Mouse (Mus musculus) hindbrain, embryonic 11.5 days (tissue): ENCODE data around the gene Zdbf2. TPM values are rescaled to one million over a fixed set of nuclear protein-coding genes. Genes with fewer than 3 reads are reported as not detected.

ENCODE experiments used
- ATAC-seq: fragments of 200-750 bp; cut with Nextera tagmentation; 2 replicates; pipeline ENCODE4 v1.8.0; 2017; ENCODE audit warnings: mild to moderate bottlenecking, moderate TSS enrichment, moderate library complexity; ENCODE audit not compliant: low FRiP score
- DNase-seq: peaks from one replicate; pipeline ENCODE4 v3.0.0-alpha.2; 2015; ENCODE audit warnings: low spot score
- H3K27ac ChIP-seq: fragments of 300-500 bp; sonication (generic); 2 replicates; pipeline ENCODE4 v1.5.1; 2014; ENCODE audit warnings: mild to moderate bottlenecking, low read depth, low read length
- H3K27me3 ChIP-seq: fragments of 300-500 bp; sonication (generic); 2 replicates; pipeline ENCODE4 v1.6.1; 2014; ENCODE audit warnings: mild to moderate bottlenecking, low read length, moderate library complexity, mixed read lengths; ENCODE audit not compliant: control insufficient read depth, insufficient read depth
- H3K36me3 ChIP-seq: fragments of 300-500 bp; sonication (generic); 2 replicates; pipeline ENCODE4 v1.6.1; 2014; ENCODE audit warnings: mild to moderate bottlenecking, low read length, moderate library complexity, mixed read lengths; ENCODE audit not compliant: control insufficient read depth, insufficient read depth
- H3K4me1 ChIP-seq: fragments of 300-500 bp; sonication (generic); replicated peaks from 2 replicates; pipeline ENCODE4 v1.6.1; 2014; ENCODE audit warnings: low read length, mixed read lengths; ENCODE audit not compliant: control insufficient read depth, insufficient read depth
- H3K4me2 ChIP-seq: fragments of 300-500 bp; sonication (generic); replicated peaks from 2 replicates; pipeline ENCODE4 v1.6.1; 2014; ENCODE audit warnings: mild to moderate bottlenecking, low read depth, low read length
- H3K4me3 ChIP-seq: fragments of 300-500 bp; sonication (generic); 2 replicates; pipeline ENCODE4 v1.5.1; 2014; ENCODE audit warnings: low read depth, low read length
- H3K9ac ChIP-seq: fragments of 300-500 bp; sonication (generic); 2 replicates; pipeline ENCODE4 v1.6.1; 2014; ENCODE audit warnings: low read depth, low read length
- H3K9me3 ChIP-seq: fragments of 300-500 bp; sonication (generic); 2 replicates; pipeline ENCODE4 v1.6.1; 2016; ENCODE audit warnings: low read length; ENCODE audit not compliant: control insufficient read depth
- WGBS: fragments of 180-500 bp; shearing (Covaris S2); extraction: QIAGEN DNeasy Blood & Tissue Kit; methylation state at CpG from one replicate; pipeline ENCODE4 v1.1.7; 2014; 5-methylcytosine and 5-hydroxymethylcytosine counted together
- polyA plus RNA-seq: library from polyadenylated mRNA; unstranded; fragments of >200 nt; fragmentation: Nextera tagmentation; extraction: Ambion mirVana; gene quantifications from 2 replicates; pipeline ENCODE4 v1.2.1, GENCODE M21; 2014

The Zdbf2 gene
- polyA plus RNA-seq = 16.1 and 24.7 TPM in 2 replicates

DNA sequence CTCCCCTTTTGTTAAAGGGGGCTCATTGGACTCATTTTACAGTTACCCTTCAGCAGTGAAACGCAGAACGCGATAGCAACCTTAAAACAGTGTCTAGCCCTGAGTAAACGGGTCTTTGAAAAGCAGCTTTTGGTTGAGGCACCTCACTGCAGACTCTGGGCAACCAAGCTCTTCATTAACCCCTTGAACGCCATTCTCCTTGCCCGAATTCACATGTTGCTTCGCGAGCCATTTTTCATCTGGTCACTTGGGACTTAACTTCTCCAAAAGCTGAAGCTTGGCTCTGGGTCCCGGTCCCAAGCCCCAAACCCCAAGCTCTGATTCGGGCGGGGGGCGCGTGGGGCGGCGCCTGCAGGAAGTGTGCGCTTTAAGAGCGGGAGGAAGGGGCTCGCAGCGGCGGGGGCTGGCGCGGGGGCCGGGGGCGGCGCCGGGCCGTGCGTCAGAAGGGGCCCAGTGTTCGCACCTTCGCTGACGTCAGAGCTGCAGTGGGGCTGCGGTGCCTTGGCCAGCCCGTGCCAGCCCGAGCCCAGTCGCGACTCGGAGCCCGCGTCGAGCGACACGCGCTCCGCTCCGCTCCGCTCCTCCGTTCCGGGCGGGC lies at the start of gene Zdbf2:
TSS of gene Zdbf2 (plus strand) at position 525 of the 598 bp plus-strand sequence.
- no peaks in the 10 kb centered on the region for H3K36me3 ChIP-seq
- peak within 1 kb of the TSS; percentile 64 for H3K4me3 ChIP-seq
- WGBS = under 1% methylated on average over 36 of the region's 49 CpGs
- ATAC-seq (peak; percentile 87), DNase-seq (peak; percentile 75)
- no peaks in the 10 kb centered on the region for H3K9me3 ChIP-seq
- peak within 1 kb of the TSS; percentile 73 for H3K9ac ChIP-seq
- H3K4me1 ChIP-seq = no peaks in the 10 kb centered on the region
- peak within 1 kb of the TSS; percentile 66 for H3K4me2 ChIP-seq
- peak within 1 kb of the TSS; percentile 65 for H3K27ac ChIP-seq
- H3K27me3 ChIP-seq = peaks cover 48% of the 10 kb centered on the region

DNA sequence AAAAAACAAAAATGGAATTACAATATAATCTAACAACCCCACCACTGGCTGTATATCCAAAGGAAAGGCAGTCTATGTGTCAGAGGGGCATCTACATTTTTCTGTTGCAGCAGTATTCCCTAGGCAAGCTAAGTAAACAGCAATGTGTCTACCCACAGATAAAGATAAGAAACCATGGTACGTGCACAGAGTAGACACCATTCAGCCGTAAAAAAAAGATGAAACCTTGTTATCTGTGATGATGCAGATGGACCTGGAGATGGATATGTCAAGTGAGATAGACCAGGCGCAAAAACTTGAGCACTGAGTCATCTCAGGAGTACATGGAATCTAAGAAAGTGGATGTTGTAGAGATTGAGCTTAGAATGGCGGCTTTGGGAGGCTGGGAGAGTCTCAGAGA lies 48.1 kb upstream of the Zdbf2 start:
- 84% methylated on average over 4 of the region's 4 CpGs for WGBS
- H3K36me3 ChIP-seq = no peaks in the 10 kb centered on the region
- no peaks in the 10 kb centered on the region for H3K4me1 ChIP-seq
- no peak overlapping the region for H3K4me2 ChIP-seq
- H3K4me3 ChIP-seq = no peak overlapping the region
- no peak overlapping the region for H3K9ac ChIP-seq
- ATAC-seq (no peak), DNase-seq (no peak)
- H3K9me3 ChIP-seq = no peaks in the 10 kb centered on the region
- H3K27me3 ChIP-seq = no peaks in the 10 kb centered on the region
- H3K27ac ChIP-seq = no peak overlapping the region

DNA sequence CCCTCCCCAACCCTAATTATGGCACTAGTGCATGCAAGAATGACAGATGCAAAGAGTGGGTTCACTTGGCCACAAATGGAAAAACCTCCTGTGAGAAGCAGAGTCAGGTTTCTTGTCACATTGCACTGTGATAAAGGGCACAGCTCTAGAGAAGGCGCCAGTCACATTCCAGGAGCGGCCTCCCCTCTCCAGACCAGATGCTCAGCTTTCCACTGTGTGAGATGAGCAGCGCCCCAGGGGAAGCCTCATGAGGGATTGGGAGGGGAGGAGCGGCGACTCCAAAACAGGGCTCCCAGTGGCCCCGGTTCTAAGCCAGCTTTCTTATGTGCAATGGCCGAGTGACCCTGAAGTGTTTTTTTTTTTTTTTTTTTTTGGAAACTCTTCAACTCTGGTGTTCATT lies 47.2 kb upstream of the Zdbf2 start:
- Histone ChIP-seq H3K27ac (no peak overlapping the region), H3K4me2 (no peak overlapping the region), H3K4me3 (no peak overlapping the region), H3K4me1 (no peaks in the 10 kb centered on the region), H3K36me3 (no peaks in the 10 kb centered on the region), H3K27me3 (no peaks in the 10 kb centered on the region), H3K9ac (no peak overlapping the region), H3K9me3 (no peaks in the 10 kb centered on the region)
- 4% methylated on average over 7 of the region's 7 CpGs for WGBS
- peak; percentile 34 for DNase-seq
- ATAC-seq = no peak

DNA sequence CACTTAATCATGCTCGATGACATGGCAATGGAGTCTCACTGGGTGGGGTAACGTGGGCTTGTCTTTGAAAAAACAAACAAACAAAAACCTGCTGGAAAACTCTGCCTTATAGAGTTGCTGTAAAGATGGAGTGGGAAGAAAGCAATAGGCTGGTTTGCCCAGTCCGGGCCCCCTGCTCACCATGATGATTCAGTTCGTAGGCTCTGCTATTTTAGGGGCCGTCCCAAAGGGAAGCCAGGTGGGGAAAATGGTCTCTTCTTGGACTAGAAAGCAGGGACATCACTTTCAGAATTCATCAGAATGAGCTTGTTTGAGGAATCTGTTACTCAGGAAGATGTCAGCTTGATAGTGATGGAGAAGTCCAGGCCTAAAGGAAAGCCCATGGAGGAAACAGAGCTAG lies 45.8 kb upstream of the Zdbf2 start:
- 64% methylated on average over 5 of the region's 5 CpGs for WGBS

DNA sequence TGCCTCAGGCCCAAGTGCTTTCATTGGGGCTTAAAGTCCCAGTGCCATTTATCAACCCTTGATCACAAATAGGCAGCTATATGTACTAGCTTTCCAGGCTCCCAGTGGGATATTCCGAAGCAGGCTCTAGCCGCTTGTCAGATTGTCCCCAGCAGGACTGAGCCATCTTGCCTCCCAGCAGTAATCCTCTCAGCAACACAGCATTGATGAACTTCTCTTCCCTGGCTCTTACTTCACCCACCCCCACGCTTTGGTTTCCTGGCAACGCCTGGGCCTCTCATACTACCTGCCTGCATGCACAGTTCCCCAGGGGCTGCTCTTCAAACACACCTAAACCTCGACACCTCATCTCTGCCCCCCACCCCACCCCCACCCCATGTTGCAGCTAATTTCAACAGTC lies 35.7 kb upstream of the Zdbf2 start:
- WGBS = 26% methylated on average over 5 of the region's 5 CpGs
- DNase-seq (no peak), ATAC-seq (no peak)
- Histone ChIP-seq H3K36me3 (no peaks in the 10 kb centered on the region), H3K27ac (no peak overlapping the region), H3K9me3 (no peaks in the 10 kb centered on the region), H3K4me1 (no peaks in the 10 kb centered on the region), H3K4me2 (no peak overlapping the region), H3K4me3 (no peak overlapping the region), H3K27me3 (no peaks in the 10 kb centered on the region), H3K9ac (no peak overlapping the region)

More for the DNA sequence above, 45.8 kb upstream of the Zdbf2 start:
- H3K4me1 ChIP-seq = no peaks in the 10 kb centered on the region
- H3K27ac ChIP-seq = no peak overlapping the region
- DNase-seq = no peak
- H3K9me3 ChIP-seq = no peaks in the 10 kb centered on the region
- no peak for ATAC-seq
- no peaks in the 10 kb centered on the region for H3K27me3 ChIP-seq
- H3K36me3 ChIP-seq = no peaks in the 10 kb centered on the region
- no peak overlapping the region for H3K9ac ChIP-seq
- no peak overlapping the region for H3K4me2 ChIP-seq
- no peak overlapping the region for H3K4me3 ChIP-seq

DNA sequence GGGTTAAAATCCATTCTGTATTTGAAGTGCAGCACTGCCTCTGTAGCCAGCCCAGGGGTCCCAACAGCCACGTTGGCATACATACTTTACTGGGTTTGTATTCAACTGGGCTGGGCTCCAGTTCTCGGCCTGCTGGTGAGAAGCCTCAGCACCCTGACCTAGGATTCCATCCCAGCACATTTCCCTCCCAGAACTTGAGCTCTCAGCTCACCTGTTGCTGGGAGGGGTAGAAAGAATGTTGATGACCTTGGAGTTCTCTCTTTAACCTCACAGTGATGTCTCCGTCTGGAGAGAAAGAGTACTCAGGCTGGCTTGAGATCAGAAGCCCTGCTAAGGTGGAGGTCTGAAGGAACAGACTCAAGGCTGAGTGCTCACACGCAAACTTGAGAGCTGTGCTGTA lies 33.8 kb upstream of the Zdbf2 start:
- Histone ChIP-seq H3K4me3 (no peak overlapping the region), H3K9ac (no peak overlapping the region), H3K27ac (no peak overlapping the region), H3K27me3 (no peaks in the 10 kb centered on the region), H3K4me1 (no peaks in the 10 kb centered on the region), H3K4me2 (no peak overlapping the region), H3K36me3 (no peaks in the 10 kb centered on the region), H3K9me3 (no peaks in the 10 kb centered on the region)
- ATAC-seq = no peak
- WGBS = 53% methylated on average over 4 of the region's 4 CpGs
- no peak for DNase-seq

DNA sequence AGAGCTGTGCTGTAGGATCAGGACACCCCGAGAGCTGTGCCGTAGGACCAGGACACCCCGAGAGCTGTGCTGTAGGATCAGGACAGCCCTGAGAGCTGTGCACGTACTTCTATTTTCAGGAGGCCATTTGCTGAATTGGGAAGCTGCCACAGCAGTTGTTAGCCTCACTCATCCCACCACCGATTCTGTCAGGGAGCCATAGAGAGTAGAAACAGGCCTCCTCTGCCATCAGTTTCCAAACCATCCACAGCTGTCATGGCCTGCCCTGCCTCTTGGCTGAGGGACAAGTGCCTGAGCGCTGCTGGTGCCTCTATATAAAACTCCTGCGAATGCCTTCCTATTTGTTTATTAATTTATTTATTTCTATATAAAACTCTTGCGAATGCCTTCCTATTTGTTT lies 33.3 kb upstream of the Zdbf2 start:
- WGBS = 93% methylated on average over 8 of the region's 8 CpGs
- no peak for DNase-seq
- H3K9ac ChIP-seq = no peak overlapping the region
- no peak overlapping the region for H3K4me3 ChIP-seq
- H3K4me1 ChIP-seq = no peaks in the 10 kb centered on the region
- no peak overlapping the region for H3K4me2 ChIP-seq
- H3K27ac ChIP-seq = no peak overlapping the region
- no peaks in the 10 kb centered on the region for H3K9me3 ChIP-seq
- H3K36me3 ChIP-seq = no peaks in the 10 kb centered on the region
- H3K27me3 ChIP-seq = no peaks in the 10 kb centered on the region
- ATAC-seq = no peak

DNA sequence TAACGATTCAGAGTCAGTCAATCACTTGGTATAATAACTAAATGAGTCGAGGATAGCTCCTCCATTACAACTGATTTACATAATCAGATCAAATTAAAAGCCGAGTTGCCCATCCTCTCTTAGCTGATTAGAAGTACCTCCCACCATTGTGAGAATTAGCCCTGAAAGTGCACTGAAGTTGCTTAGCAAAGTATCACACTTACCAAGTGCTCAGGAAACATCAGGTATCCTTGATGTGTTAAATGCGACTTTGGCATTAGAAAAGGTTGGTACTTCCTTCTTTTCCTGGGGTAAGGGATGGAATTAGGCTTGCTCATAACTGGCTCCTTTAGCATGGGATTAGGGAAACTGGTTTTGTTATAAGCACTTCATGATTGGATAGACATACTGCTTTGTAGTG lies 29.2 kb upstream of the Zdbf2 start:
- ATAC-seq = no peak
- Histone ChIP-seq H3K9me3 (no peaks in the 10 kb centered on the region), H3K27ac (no peak overlapping the region), H3K9ac (no peak overlapping the region), H3K4me1 (no peaks in the 10 kb centered on the region), H3K4me3 (no peak overlapping the region), H3K4me2 (no peak overlapping the region), H3K36me3 (no peaks in the 10 kb centered on the region), H3K27me3 (peaks cover 4% of the 10 kb centered on the region; the same call in 1 of the 2 replicates)
- WGBS = 72% methylated on average over 4 of the region's 4 CpGs
- no peak for DNase-seq

DNA sequence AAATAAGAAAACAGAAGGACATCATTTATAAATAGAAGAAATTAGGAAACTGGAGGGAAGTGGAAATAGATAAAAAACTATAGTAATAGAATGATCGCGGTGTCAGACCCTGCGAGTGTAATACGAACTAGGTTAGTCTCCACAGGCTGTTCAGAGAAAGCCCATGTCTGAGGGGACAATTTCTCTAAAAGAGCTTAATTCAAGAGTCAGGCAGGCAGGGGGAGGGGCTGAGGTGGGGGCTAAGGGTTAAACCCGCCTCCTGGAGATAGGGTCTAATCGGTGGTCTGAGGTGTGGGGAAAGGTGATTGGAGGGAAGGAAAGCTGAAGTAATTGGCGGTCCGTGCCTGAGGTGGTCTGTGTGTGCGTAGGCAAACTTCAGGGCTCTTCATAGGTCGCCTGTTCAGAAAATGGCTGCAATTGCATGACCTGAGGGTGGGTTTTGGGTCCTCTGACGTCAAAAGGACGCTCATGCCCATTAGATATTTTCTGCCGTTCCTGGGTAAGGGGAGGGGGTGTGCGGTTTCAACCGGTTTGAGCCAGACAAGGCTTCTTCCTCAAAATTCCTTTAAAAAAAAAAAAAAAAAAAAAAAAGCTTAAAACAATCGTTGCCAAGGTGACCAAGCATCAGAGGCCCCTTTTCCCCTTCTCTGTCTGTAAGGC lies 26.1 kb upstream of the Zdbf2 start:
- Histone ChIP-seq H3K4me1 (no peaks in the 10 kb centered on the region), H3K27ac (no peak overlapping the region), H3K9me3 (no peaks in the 10 kb centered on the region), H3K9ac (no peak overlapping the region), H3K36me3 (no peaks in the 10 kb centered on the region), H3K4me3 (peak overlapping the region; percentile 19; the same call in 1 of the 2 replicates), H3K27me3 (peaks cover 28% of the 10 kb centered on the region), H3K4me2 (peak overlapping the region; percentile 32)
- ATAC-seq (peak; percentile 89), DNase-seq (peak; percentile 82)
- WGBS = under 1% methylated on average over 16 of the region's 16 CpGs
